Mouse (Mus musculus): ENCODE data around the gene Tuba3a. TPM values are rescaled to one million over a fixed set of nuclear protein-coding genes. Genes with fewer than 3 reads are reported as not detected.
"Not testable (repeated sequence)": the region's sequence is repeated elsewhere in the genome, so short reads cannot be mapped to it uniquely, and the experiment has no call there.

Tuba3a gene
- total RNA-seq, 2 experiments from 2014 or later, result not detected

DNA sequence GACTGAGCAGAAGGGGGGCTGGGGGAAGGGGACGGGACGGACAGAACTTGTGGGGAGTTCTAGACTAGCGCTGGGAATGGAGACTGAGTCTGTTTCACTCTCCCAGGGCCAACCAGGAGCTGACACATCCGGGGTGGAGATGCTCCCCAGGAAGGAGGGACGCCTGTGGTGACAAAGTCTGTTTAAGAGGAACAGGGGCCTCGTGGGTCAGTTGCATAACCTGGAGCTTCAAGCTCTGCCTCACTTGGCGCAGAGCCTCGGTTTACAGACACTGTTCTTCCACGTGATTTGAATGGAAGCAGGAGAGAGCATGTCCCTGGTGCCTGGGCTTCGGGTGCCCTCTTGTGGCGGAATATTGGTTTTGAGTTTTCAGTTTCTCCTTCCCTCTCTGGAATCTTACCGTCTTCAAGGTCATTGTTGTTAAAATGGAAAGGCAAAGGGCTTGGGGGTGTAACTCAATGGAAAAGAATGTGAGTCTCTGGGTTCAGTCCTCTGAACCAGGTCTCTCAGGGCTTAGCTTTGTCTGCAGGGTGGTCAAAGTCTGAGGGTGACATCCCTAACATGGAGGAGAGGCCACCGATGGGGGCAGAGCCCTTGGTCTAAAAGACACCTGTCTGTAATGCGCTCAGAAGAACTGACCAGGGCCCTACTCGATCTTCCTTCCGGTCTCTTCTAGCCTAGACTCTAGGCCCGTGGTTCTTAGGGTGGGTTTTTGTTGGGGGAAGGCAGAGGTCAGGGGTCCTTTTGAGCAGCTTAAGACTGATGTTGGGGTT, 14.2 kb downstream of the Tuba3a start:
- ATAC-seq (replicated peaks; ENCODE audit: low FRiP score, poor library complexity, severe bottlenecking), result peak; percentile 56

- ATAC-seq (replicated peaks; ENCODE audit: low FRiP score, poor library complexity, severe bottlenecking), result no peak
Measured at GRCm38 (mm10) chr6:125268799-125269198, 17.0 kb downstream of the Tuba3a start.

GRCm38 (mm10) chr6:125267469-125267868, 18.4 kb downstream of the Tuba3a start:
- no peak for ATAC-seq (replicated peaks; ENCODE audit: low FRiP score, poor library complexity, severe bottlenecking)

- not testable (repeated sequence) for ATAC-seq (replicated peaks; ENCODE audit: low FRiP score, poor library complexity, severe bottlenecking)
Measured at GRCm38 (mm10) chr6:125266600-125266999, 19.2 kb downstream of the Tuba3a start.

GRCm38 (mm10) chr6:125266091-125266490, 19.8 kb downstream of the Tuba3a start:
- ATAC-seq (replicated peaks; ENCODE audit: low FRiP score, poor library complexity, severe bottlenecking), result no peak

- ATAC-seq (replicated peaks; ENCODE audit: low FRiP score, poor library complexity, severe bottlenecking), result no peak
Measured at GRCm38 (mm10) chr6:125265239-125265638, 20.6 kb downstream of the Tuba3a start.

GRCm38 (mm10) chr6:125264219-125264618, 21.6 kb downstream of the Tuba3a start:
- no peak for ATAC-seq (replicated peaks; ENCODE audit: low FRiP score, poor library complexity, severe bottlenecking)

- ATAC-seq (replicated peaks; ENCODE audit: low FRiP score, poor library complexity, severe bottlenecking), result no peak
Measured at GRCm38 (mm10) chr6:125260006-125260555, 25.8 kb downstream of the Tuba3a start.

DNA sequence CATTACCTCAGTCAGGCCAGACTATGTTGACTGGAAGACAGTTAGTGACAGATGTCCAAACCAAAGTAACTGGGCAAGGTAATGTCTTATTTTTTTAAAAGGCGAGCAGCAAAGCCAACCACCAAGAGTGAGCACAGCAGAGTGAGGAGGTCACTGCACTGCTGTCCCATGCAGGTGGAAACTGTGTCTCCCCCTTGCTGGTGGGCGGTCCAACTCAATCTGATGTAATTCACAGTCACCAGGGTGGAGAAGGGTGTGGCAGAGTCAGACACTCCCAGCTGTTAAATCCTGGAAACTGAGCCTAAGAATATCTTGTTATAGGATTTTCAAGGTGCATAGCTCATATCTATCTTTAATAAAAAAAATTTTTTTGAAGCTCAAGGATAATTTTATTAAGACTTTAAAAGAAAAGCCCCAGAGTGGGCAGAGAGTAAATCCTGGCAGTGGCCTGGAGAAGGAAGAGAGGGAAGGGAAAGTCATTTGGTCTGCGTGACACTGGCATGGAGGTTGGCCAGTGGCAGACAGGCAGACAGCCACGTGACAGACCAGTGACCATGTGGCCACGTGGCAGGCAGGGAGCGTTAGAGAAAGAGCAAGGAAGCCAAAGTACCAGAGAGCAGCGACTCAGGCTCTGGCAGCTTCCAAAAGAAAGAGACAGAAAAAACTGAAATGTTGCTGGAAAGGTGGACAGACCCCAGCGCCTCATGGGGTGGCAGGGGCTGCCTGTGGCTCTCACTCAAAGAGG, 29.4 kb downstream of the Tuba3a start:
- no peak for ATAC-seq (replicated peaks; ENCODE audit: low FRiP score, poor library complexity, severe bottlenecking)

DNA sequence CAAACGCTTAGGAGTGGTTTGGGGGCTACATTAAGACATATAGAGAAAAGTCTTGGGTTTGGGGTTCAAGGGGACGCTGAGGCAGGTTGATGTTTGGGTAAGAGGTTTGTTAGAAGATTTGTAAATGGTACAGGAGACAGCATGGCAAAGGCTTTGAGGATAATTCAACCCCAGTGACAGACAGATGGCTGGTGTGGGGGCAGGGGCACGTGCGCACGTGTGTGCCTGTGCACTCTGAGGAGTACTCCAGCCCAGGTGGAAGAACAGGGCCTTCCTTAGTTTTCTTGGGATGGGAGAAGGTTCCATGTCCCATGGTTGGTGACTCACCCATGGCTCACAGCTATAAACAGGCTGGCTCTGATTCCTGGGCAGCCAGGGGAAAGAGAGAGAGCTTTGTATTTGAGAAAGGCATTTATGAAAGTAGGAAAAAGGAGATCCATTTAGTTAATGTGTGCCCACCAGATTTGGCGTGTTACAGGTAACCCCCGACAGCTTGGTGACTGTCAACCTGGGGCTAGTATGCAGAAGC, 30.3 kb downstream of the Tuba3a start:
- no peak for ATAC-seq (replicated peaks; ENCODE audit: low FRiP score, poor library complexity, severe bottlenecking)

GRCm38 (mm10) chr6:125253863-125254715, 31.8 kb downstream of the Tuba3a start:
- no peak for ATAC-seq (replicated peaks; ENCODE audit: low FRiP score, poor library complexity, severe bottlenecking)

- ATAC-seq (replicated peaks; ENCODE audit: low FRiP score, poor library complexity, severe bottlenecking), result no peak
Measured at GRCm38 (mm10) chr6:125252711-125253110, 33.1 kb downstream of the Tuba3a start.

DNA sequence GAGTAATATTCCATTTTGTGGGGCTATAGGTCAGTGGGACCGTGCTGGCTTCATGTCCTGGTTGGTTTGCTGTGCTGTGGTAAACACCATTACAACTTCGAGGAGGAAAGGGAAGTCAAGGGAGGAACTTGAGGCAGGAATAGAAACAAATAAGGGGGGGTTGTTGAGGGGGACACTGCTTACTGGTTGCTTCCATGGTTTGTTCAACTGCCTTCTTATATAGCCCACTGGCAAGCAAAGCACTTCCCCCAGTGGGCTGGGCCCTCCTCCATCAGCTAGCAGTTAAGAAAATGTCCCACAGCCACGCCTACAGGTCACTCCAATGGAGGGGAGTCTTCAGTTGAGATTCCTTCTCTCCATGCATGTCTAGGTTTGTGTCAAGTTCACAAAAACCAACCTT, 33.6 kb downstream of the Tuba3a start:
- no peak for ATAC-seq (replicated peaks; ENCODE audit: low FRiP score, poor library complexity, severe bottlenecking)

DNA sequence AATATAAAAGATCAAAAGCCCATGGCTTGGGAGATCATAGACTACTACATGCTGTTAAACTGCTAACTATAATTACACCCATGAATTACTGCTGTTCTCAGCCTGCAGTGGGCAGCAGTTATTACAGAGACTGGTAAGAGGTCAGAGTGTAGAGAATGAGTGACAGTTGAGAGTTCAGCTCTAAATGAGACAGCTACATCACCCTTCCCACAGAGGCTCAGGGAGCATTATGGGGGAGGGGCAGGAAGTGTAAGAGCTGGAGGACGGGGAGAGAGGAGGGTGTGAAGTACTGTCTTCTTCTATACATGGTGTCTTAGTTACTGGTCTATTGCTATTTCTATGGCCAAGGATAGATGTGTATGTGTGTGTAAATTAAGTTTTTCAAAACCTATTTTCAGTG, 41.3 kb downstream of the Tuba3a start:
- ATAC-seq (replicated peaks; ENCODE audit: low FRiP score, poor library complexity, severe bottlenecking), result no peak

- ATAC-seq (replicated peaks; ENCODE audit: low FRiP score, poor library complexity, severe bottlenecking), result no peak
Measured at GRCm38 (mm10) chr6:125241566-125241965, 44.3 kb downstream of the Tuba3a start.

- no peak for ATAC-seq (replicated peaks; ENCODE audit: low FRiP score, poor library complexity, severe bottlenecking)
Measured at GRCm38 (mm10) chr6:125240617-125241016, 45.2 kb downstream of the Tuba3a start.

- ATAC-seq (replicated peaks; ENCODE audit: low FRiP score, poor library complexity, severe bottlenecking), result no peak
Measured at GRCm38 (mm10) chr6:125239547-125239946, 46.3 kb downstream of the Tuba3a start.

DNA sequence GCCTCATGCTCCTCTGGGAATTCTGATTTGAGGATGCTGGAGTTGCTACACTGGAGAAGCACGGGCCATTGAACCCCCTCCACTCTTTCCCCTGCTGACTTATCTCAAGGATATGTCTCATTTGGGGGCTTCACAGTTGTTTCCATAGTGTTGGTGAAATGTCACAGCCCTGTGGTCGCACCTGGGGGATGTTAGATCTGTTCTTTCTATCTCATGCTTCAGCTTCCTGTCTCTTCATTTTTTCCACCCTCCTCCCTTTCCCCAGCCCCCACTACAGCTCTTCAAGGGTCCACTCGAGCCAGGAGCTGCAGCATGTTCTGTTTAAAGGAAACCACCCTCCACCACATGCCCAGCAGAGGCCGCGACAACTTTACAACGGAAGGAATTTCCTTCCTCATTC, 47.4 kb downstream of the Tuba3a start:
- no peak for ATAC-seq (replicated peaks; ENCODE audit: low FRiP score, poor library complexity, severe bottlenecking)

DNA sequence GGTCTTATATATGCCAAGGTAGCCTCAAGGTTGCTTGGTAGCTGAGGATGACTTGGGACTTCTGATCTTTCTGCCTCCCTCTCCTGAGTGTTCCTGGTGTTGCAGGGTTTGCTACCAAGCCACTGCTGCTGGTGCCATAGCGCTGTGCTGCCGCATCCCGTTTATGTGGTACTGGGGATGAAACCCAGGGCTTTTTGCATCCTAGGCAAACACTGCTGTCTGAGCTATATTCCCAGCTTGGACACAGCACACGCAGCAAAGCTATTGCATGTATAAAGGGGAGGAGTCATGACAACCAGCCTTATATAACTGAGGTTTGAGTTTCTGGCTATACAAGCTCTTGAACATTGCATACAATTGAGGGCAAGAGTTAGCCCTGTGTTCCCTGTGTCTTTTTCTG, 48.4 kb downstream of the Tuba3a start:
- no peak for ATAC-seq (replicated peaks; ENCODE audit: low FRiP score, poor library complexity, severe bottlenecking)

- ATAC-seq (replicated peaks; ENCODE audit: low FRiP score, poor library complexity, severe bottlenecking), result no peak
Measured at GRCm38 (mm10) chr6:125236782-125237181, 49.1 kb downstream of the Tuba3a start, which contains the start of gene Cd27. Gene Cd27, minus strand, starts transcription at chr6:125237010.
